Mouse (Mus musculus): ENCODE results near the gene Olfr1287. TPM values are rescaled to one million over a fixed set of nuclear protein-coding genes. Genes with fewer than 3 reads are reported as not detected.

Gene Olfr1287
- polyA plus RNA-seq (2017; shearing (Covaris generic)), result not detected

- no peak for ATAC-seq
These were observed at the start of gene Olfr1287 for GRCm38 (mm10) chr2:111448842-111449241. Olfr1287 (plus strand) TSS chr2:111449142.

GRCm38 (mm10) chr2:111422931-111423330, 26.0 kb upstream of the Olfr1287 start, which contains the start of gene Olfr1286:
Olfr1286 (minus strand) TSS chr2:111423115.
- no peak for ATAC-seq

- ATAC-seq, result no peak
These were observed 24.9 kb downstream of the Olfr1287 start, which contains the start of gene Olfr1288 for GRCm38 (mm10) chr2:111473801-111474200. Olfr1288 (plus strand) TSS chr2:111474101.

- ATAC-seq, result no peak
These were observed 31.6 kb downstream of the Olfr1287 start, which contains the start of gene Olfr1289 for GRCm38 (mm10) chr2:111480519-111480918. Olfr1289 (plus strand) TSS chr2:111480819.

- ATAC-seq, result no peak
These were observed 44.8 kb downstream of the Olfr1287 start, which contains the start of gene Olfr1290 for GRCm38 (mm10) chr2:111493729-111494128. Olfr1290 (minus strand) TSS chr2:111493829.

GRCm38 (mm10) chr2:111496880-111497279, 47.9 kb downstream of the Olfr1287 start, which contains the start of gene Olfr1291-ps1:
Olfr1291-ps1 (plus strand) TSS chr2:111497180.
- ATAC-seq, result no peak

Other genes with a start within 250 kb of the Olfr1287 start
- gene 4930430A15Rik, start 219.5 kb upstream of the Olfr1287 start, polyA plus RNA-seq (2017; shearing (Covaris generic)), result not detected
- not detected for gene Olfr1275, start 213.9 kb upstream of the Olfr1287 start, polyA plus RNA-seq (2017; shearing (Covaris generic))
- gene Olfr1276, start 194.6 kb upstream of the Olfr1287 start, polyA plus RNA-seq (2017; shearing (Covaris generic)), result not detected
- gene Olfr1277, start 175.0 kb upstream of the Olfr1287 start, polyA plus RNA-seq (2017; shearing (Covaris generic)), result not detected
- not detected for gene Olfr1278, start 159.0 kb upstream of the Olfr1287 start, polyA plus RNA-seq (2017; shearing (Covaris generic))
- not detected for gene Olfr1279, start 148.5 kb upstream of the Olfr1287 start, polyA plus RNA-seq (2017; shearing (Covaris generic))
- gene Olfr1280, start 135.1 kb upstream of the Olfr1287 start, polyA plus RNA-seq (2017; shearing (Covaris generic)), result not detected
- not detected for gene Olfr1281, start 122.6 kb upstream of the Olfr1287 start, polyA plus RNA-seq (2017; shearing (Covaris generic))
- gene Olfr1282, start 113.1 kb upstream of the Olfr1287 start, polyA plus RNA-seq (2017; shearing (Covaris generic)), result not detected
- gene Olfr1283, start 82.4 kb upstream of the Olfr1287 start, polyA plus RNA-seq (2017; shearing (Covaris generic)), result not detected
- not detected for gene Olfr1284, start 73.6 kb upstream of the Olfr1287 start, polyA plus RNA-seq (2017; shearing (Covaris generic))
- not detected for gene Olfr1286, start 26.0 kb upstream of the Olfr1287 start, polyA plus RNA-seq (2017; shearing (Covaris generic))
- not detected for gene Olfr1288, start 25.0 kb downstream of the Olfr1287 start, polyA plus RNA-seq (2017; shearing (Covaris generic))
- gene Olfr1289, start 31.7 kb downstream of the Olfr1287 start, polyA plus RNA-seq (2017; shearing (Covaris generic)), result not detected
- gene Olfr1290, start 44.7 kb downstream of the Olfr1287 start, polyA plus RNA-seq (2017; shearing (Covaris generic)), result not detected
- under 1 TPM in 1 of 2 experiments, not detected in 1; 0.16 TPM for gene Olfr1291-ps1, start 48.0 kb downstream of the Olfr1287 start, polyA plus RNA-seq (2017; shearing (Covaris generic))
- under 1 TPM in 1 of 2 experiments, not detected in 1; 0.09 TPM for gene Olfr1293-ps, start 76.1 kb downstream of the Olfr1287 start, polyA plus RNA-seq (2017; shearing (Covaris generic))
- not detected for gene Olfr1294, start 91.1 kb downstream of the Olfr1287 start, polyA plus RNA-seq (2017; shearing (Covaris generic))
- gene Olfr1295, start 120.5 kb downstream of the Olfr1287 start, polyA plus RNA-seq (2017; shearing (Covaris generic)), result not detected
- gene Olfr1297, start 177.4 kb downstream of the Olfr1287 start, polyA plus RNA-seq (2017; shearing (Covaris generic)), result under 1 TPM in 1 of 2 experiments, not detected in 1; 0.11 TPM
- not detected for gene Olfr1298, start 200.1 kb downstream of the Olfr1287 start, polyA plus RNA-seq (2017; shearing (Covaris generic))
- not detected for gene Olfr1299, start 212.3 kb downstream of the Olfr1287 start, polyA plus RNA-seq (2017; shearing (Covaris generic))

Measured in activated CD4-positive, CD25-positive, alpha-beta regulatory T cell, adult 4 months (primary cell).